In genomic region chr4:55541221-55541620, GRCm38 (mm10) we compare ENCODE assay signal across 25 mouse cellular contexts. TPM values are rescaled to one million over a fixed set of nuclear protein-coding genes. Genes with fewer than 3 reads are reported as not detected.
A peak's percentile ranks its signal among the peaks of the same experiment; 100 is the strongest.
DNase-seq lines count a peak whose midpoint lies in the region; ATAC-seq and TF ChIP-seq lines count a peak whose summit lies in the region.
"Had no signal": no experiment of that assay in that cellular context is flagged by ENCODE, and none has a peak within 500 bp of the region (broad histone marks: within the 10 kb centered on the region; RNA-seq: fewer than 3 reads in every experiment).

No protein-coding gene starts in this region.

- no peak for TF ChIP-seq CTCF in intestine, postnatal 0 days (IDR thresholded peaks at IDR 0.05; ENCODE audit: low read depth)
- no peak for TF ChIP-seq CTCF in forebrain, postnatal 0 days (IDR thresholded peaks at IDR 0.05; ENCODE audit: low read depth)

- H3K9me3 ChIP-seq in intestine, embryonic 14.5 days (ENCODE audit: control insufficient read depth, low read length), result no peaks in the 10 kb centered on the region
- no peaks in the 10 kb centered on the region for H3K9me3 ChIP-seq in intestine, postnatal 0 days (ENCODE audit: control insufficient read depth)
- no peaks in the 10 kb centered on the region for H3K9me3 ChIP-seq in heart, embryonic 11.5 days (replicated peaks; ENCODE audit: control insufficient read depth, low read length)
- no peaks in the 10 kb centered on the region for H3K9me3 ChIP-seq in forebrain, postnatal 0 days (ENCODE audit: low read length)
- H3K9me3 ChIP-seq: forebrain, embryonic 10.5 days; hindbrain, embryonic 15.5 days; limb, embryonic 10.5 days; midbrain, embryonic 15.5 days; neural tube, embryonic 15.5 days; stomach, embryonic 15.5 days had no signal

- intact Hi-C loops in heart, postnatal 14 days (cut with DNase I), result no loop called here

- DNase-seq in intestine, embryonic 14.5 days (ENCODE audit: low spot score), result peak; percentile 51
- peak; percentile 29 to 30 for DNase-seq in heart, postnatal 14 days
- peak; percentile 11 for DNase-seq in lung, postnatal 36 days
- DNase-seq in spleen, adult 18-20 months, result no peak
- DNase-seq in layer of hippocampus, adult 9-10 months (ENCODE audit: low spot score), result no peak
- no peak for DNase-seq in forebrain, postnatal 0 days
- DNase-seq: B cell, adult 2 months; cerebellum, adult 11-12 months; cerebellum, postnatal 14 days; embryo, embryonic 11 days; gastrocnemius, postnatal 10 days; kidney, adult 18-20 months; kidney, postnatal 10 days; liver, postnatal 0 days; right cerebral cortex, postnatal 14 days; thymus, adult 2 months had no signal

- 52% methylated on average over 4 of the region's 4 CpGs for WGBS in intestine, embryonic 14.5 days
- whole genome bisulfite sequencing in intestine, postnatal 0 days, result 35% methylated on average over 4 of the region's 4 CpGs
- 16% methylated on average over 4 of the region's 4 CpGs for WGBS in heart, embryonic 11.5 days (ENCODE audit: insufficient replicate concordance)
- 82% methylated on average over 4 of the region's 4 CpGs for WGBS in forebrain, postnatal 0 days

- H3K27me3 ChIP-seq in intestine, embryonic 14.5 days (replicated peaks; ENCODE audit: control insufficient read depth, insufficient read depth, low read length), result 0 out of 2 replicates have a peak, but pooled peaks cover 4% of the 10 kb centered on the region
- H3K27me3 ChIP-seq in intestine, postnatal 0 days (replicated peaks; ENCODE audit: control insufficient read depth, insufficient read depth, low read length), result no peaks in the 10 kb centered on the region
- no peaks in the 10 kb centered on the region for H3K27me3 ChIP-seq in heart, embryonic 11.5 days (ENCODE audit: control insufficient read depth, insufficient read depth, low read length)
- H3K27me3 ChIP-seq in forebrain, postnatal 0 days (ENCODE audit: insufficient read depth, low read length), result no peaks in the 10 kb centered on the region
- H3K27me3 ChIP-seq: neural tube, embryonic 15.5 days; stomach, embryonic 15.5 days had no signal

- H3K4me1 ChIP-seq in intestine, embryonic 14.5 days (replicated peaks; ENCODE audit: control insufficient read depth, insufficient read depth, low read length), result no peaks in the 10 kb centered on the region
- H3K4me1 ChIP-seq in intestine, postnatal 0 days (replicated peaks; ENCODE audit: control insufficient read depth, insufficient read depth, low read length), result no peaks in the 10 kb centered on the region
- peaks cover 22% of the 10 kb centered on the region for H3K4me1 ChIP-seq in heart, embryonic 11.5 days (ENCODE audit: control insufficient read depth, insufficient read depth, low read length)
- no peaks in the 10 kb centered on the region for H3K4me1 ChIP-seq in forebrain, postnatal 0 days (ENCODE audit: insufficient read depth)
- H3K4me1 ChIP-seq: hindbrain, embryonic 15.5 days; limb, embryonic 10.5 days; midbrain, embryonic 15.5 days; neural tube, embryonic 15.5 days; stomach, embryonic 15.5 days had no signal

- no peak overlapping the region for H3K9ac ChIP-seq in intestine, embryonic 14.5 days (ENCODE audit: low read length)
- H3K9ac ChIP-seq in intestine, postnatal 0 days (ENCODE audit: low read depth, low read length), result no peak overlapping the region
- H3K9ac ChIP-seq in heart, embryonic 11.5 days (ENCODE audit: low read depth, low read length), result no peak overlapping the region
- no peak overlapping the region for H3K9ac ChIP-seq in forebrain, postnatal 0 days
- H3K9ac ChIP-seq: hindbrain, embryonic 15.5 days; liver, postnatal 0 days; midbrain, embryonic 15.5 days; neural tube, embryonic 15.5 days; stomach, embryonic 15.5 days had no signal

- ATAC-seq in intestine, embryonic 14.5 days (replicated peaks; ENCODE audit: low FRiP score, low TSS enrichment, low read depth), result no peak
- no peak for ATAC-seq in intestine, postnatal 0 days
- no peak for ATAC-seq in heart, embryonic 11.5 days (replicated peaks; ENCODE audit: insufficient number of reproducible peaks, low FRiP score, low TSS enrichment)
- no peak for ATAC-seq in forebrain, postnatal 0 days
- ATAC-seq: liver, postnatal 0 days; midbrain, embryonic 15.5 days had no signal

- no peak overlapping the region for H3K4me3 ChIP-seq in intestine, embryonic 14.5 days (ENCODE audit: low read depth, low read length)
- no peak overlapping the region for H3K4me3 ChIP-seq in intestine, postnatal 0 days (ENCODE audit: low read depth, low read length)
- H3K4me3 ChIP-seq in heart, embryonic 11.5 days (ENCODE audit: low read depth, low read length), result no peak overlapping the region
- no peak overlapping the region for H3K4me3 ChIP-seq in forebrain, postnatal 0 days (ENCODE audit: low read depth, low read length)
- H3K4me3 ChIP-seq: forebrain, embryonic 10.5 days; hindbrain, embryonic 15.5 days; left cerebral cortex, adult 2 months; limb, embryonic 10.5 days; midbrain, embryonic 15.5 days; neural tube, embryonic 15.5 days; stomach, embryonic 15.5 days had no signal

- no peak overlapping the region for H3K4me2 ChIP-seq in intestine, embryonic 14.5 days (ENCODE audit: low read length)
- H3K4me2 ChIP-seq in intestine, postnatal 0 days (replicated peaks; ENCODE audit: low read depth), result no peak overlapping the region
- peak overlapping the region; percentile 16; the same call in 1 of the 2 replicates for H3K4me2 ChIP-seq in heart, embryonic 11.5 days
- no peak overlapping the region for H3K4me2 ChIP-seq in forebrain, postnatal 0 days (ENCODE audit: low read depth)
- H3K4me2 ChIP-seq: hindbrain, embryonic 15.5 days; midbrain, embryonic 15.5 days; neural tube, embryonic 15.5 days; stomach, embryonic 15.5 days had no signal

- H3K27ac ChIP-seq in intestine, embryonic 14.5 days (ENCODE audit: low read depth), result no peak overlapping the region
- no peak overlapping the region for H3K27ac ChIP-seq in intestine, postnatal 0 days (ENCODE audit: low read depth, low read length)
- no peak overlapping the region for H3K27ac ChIP-seq in heart, embryonic 11.5 days (ENCODE audit: low read depth, low read length)
- no peak overlapping the region for H3K27ac ChIP-seq in forebrain, postnatal 0 days (ENCODE audit: low read depth, low read length)
- H3K27ac ChIP-seq: forebrain, embryonic 10.5 days; hindbrain, embryonic 15.5 days; left cerebral cortex, adult 2 months; limb, embryonic 10.5 days; midbrain, embryonic 15.5 days; neural tube, embryonic 15.5 days; stomach, embryonic 15.5 days had no signal

- H3K36me3 ChIP-seq in intestine, embryonic 14.5 days (ENCODE audit: control insufficient read depth, insufficient read depth, low read length), result no peaks in the 10 kb centered on the region
- H3K36me3 ChIP-seq in intestine, postnatal 0 days (ENCODE audit: control insufficient read depth, insufficient read depth), result no peaks in the 10 kb centered on the region
- no peaks in the 10 kb centered on the region for H3K36me3 ChIP-seq in heart, embryonic 11.5 days (ENCODE audit: control insufficient read depth, insufficient read depth, low read length)
- H3K36me3 ChIP-seq in forebrain, postnatal 0 days (ENCODE audit: insufficient read depth), result no peaks in the 10 kb centered on the region
- H3K36me3 ChIP-seq: forebrain, embryonic 10.5 days; hindbrain, embryonic 15.5 days; limb, embryonic 10.5 days; midbrain, embryonic 15.5 days; neural tube, embryonic 15.5 days; stomach, embryonic 15.5 days had no signal

RNA-seq across cellular contexts. Expression of gene Klf4, which starts 9.0 kb away (rescaled TPM):
- 5.9 and 7.9 TPM in 2 replicates for polyA plus RNA-seq in intestine, embryonic 14.5 days (2014; fragmentation: Nextera tagmentation; extraction: Ambion mirVana)
- polyA plus RNA-seq in intestine, postnatal 0 days (2015; fragmentation: Nextera tagmentation; extraction: Ambion mirVana), result 23.6 and 28.4 TPM in 2 replicates
- 3.3 and 4.0 TPM in 2 replicates for polyA plus RNA-seq in heart, embryonic 11.5 days (2014; fragmentation: Nextera tagmentation; extraction: Ambion mirVana)
- 10 to 100 TPM; 58.8 to 59.1 TPM for total RNA-seq in heart, postnatal 14 days (2021)
- total RNA-seq in forebrain, postnatal 0 days (2014; rRNA removed), result 2.8 and 10.3 TPM in 2 replicates
- 3.3 and 3.4 TPM in 2 replicates for polyA plus RNA-seq in forebrain, postnatal 0 days (2015; fragmentation: Nextera tagmentation; extraction: Ambion mirVana)

Comparison
In these comparisons a context has a peak if more than half of its experiments do, and no peak if none do; other contexts are left out.
1. DNase-seq: peak in intestine, embryonic 14.5 days (single experiment), heart, postnatal 14 days (2 of 2) and lung, postnatal 36 days (single experiment); none in spleen, adult 18-20 months (0 of 2), layer of hippocampus, adult 9-10 months (single experiment) and forebrain, postnatal 0 days (single experiment).